ENCODE assay signal across 1 mouse cellular context in genomic region chr6:122755913-122756312, GRCm38 (mm10).
A peak's percentile ranks its signal among the peaks of the same experiment; 100 is the strongest.
TF ChIP-seq lines count a peak whose summit lies in the region.

No protein-coding gene starts in this region.

TF ChIP-seq in CH12.LX, 34 proteins besides CTCF, POLR2A, EP300 and RAD21 (continued from another document):
- peak; percentile 94 for TF ChIP-seq ZNF384 (IDR thresholded peaks at IDR 0.05; ENCODE audit: low read depth, low read length)
- no peak for TF ChIP-seq SIN3A (IDR thresholded peaks at IDR 0.05; ENCODE audit: low read length)
